Mouse (Mus musculus) midbrain, embryonic 15.5 days (tissue): Measurements from ENCODE around the gene Serpina1e. TPM values are rescaled to one million over a fixed set of nuclear protein-coding genes. Genes with fewer than 3 reads are reported as not detected.
"Not testable (repeated sequence)": the region's sequence is repeated elsewhere in the genome, so short reads cannot be mapped to it uniquely, and the experiment has no call there.

Source experiments
- ATAC-seq: fragments of 200-750 bp; cut with Nextera tagmentation; replicated peaks from 2 replicates; pipeline ENCODE4 v1.8.0; 2017; ENCODE audit warnings: moderate TSS enrichment
- H3K27ac ChIP-seq: fragments of 300-500 bp; sonication (generic); 2 replicates; pipeline ENCODE4 v1.5.1; 2015; ENCODE audit warnings: mild to moderate bottlenecking, inconsistent platforms
- H3K27me3 ChIP-seq: fragments of 300-500 bp; sonication (generic); replicated peaks from 2 replicates; pipeline ENCODE4 v1.6.1; 2015; ENCODE audit warnings: inconsistent platforms
- H3K36me3 ChIP-seq: fragments of 300-500 bp; sonication (generic); replicated peaks from 2 replicates; pipeline ENCODE4 v1.6.1; 2015; ENCODE audit warnings: inconsistent platforms
- H3K4me1 ChIP-seq: fragments of 300-500 bp; sonication (generic); 2 replicates; pipeline ENCODE4 v1.6.1; 2015; ENCODE audit warnings: inconsistent platforms
- H3K4me2 ChIP-seq: fragments of 300-500 bp; sonication (generic); 2 replicates; pipeline ENCODE4 v1.6.1; 2015; ENCODE audit warnings: inconsistent platforms, mild to moderate bottlenecking, moderate library complexity
- H3K4me3 ChIP-seq: fragments of 300-500 bp; sonication (generic); 2 replicates; pipeline ENCODE4 v1.5.1; 2015; ENCODE audit warnings: mild to moderate bottlenecking, inconsistent platforms
- H3K9ac ChIP-seq: fragments of 300-500 bp; sonication (generic); 2 replicates; pipeline ENCODE4 v1.6.1; 2015; ENCODE audit warnings: mild to moderate bottlenecking, inconsistent platforms
- H3K9me3 ChIP-seq: fragments of 300-500 bp; sonication (generic); 2 replicates; pipeline ENCODE4 v1.6.1; 2016; ENCODE audit warnings: inconsistent platforms
- WGBS: fragments of 180-500 bp; shearing (Covaris S2); methylation state at CpG from one replicate; pipeline ENCODE4 v1.1.7; 2015; ENCODE audit warnings: mixed read lengths; 5-methylcytosine and 5-hydroxymethylcytosine counted together
- polyA plus RNA-seq: library from polyadenylated mRNA; unstranded; fragments of >200 nt; fragmentation: Nextera tagmentation; extraction: Ambion mirVana; gene quantifications from 2 replicates; pipeline ENCODE4 v1.2.1, GENCODE M21; 2015

Gene Serpina1e
- polyA plus RNA-seq, 1 experiment from 2014 or later, result not detected

GRCm38 (mm10) chr12:103956555-103956954, 2.2 kb downstream of the Serpina1e start:
- not testable (repeated sequence) for H3K9ac ChIP-seq, H3K4me1 ChIP-seq, H3K27me3 ChIP-seq, ATAC-seq, H3K36me3 ChIP-seq, H3K9me3 ChIP-seq, H3K4me3 ChIP-seq, H3K4me2 ChIP-seq, H3K27ac ChIP-seq
- 84% methylated on average over 2 of the region's 2 CpGs for WGBS

DNA sequence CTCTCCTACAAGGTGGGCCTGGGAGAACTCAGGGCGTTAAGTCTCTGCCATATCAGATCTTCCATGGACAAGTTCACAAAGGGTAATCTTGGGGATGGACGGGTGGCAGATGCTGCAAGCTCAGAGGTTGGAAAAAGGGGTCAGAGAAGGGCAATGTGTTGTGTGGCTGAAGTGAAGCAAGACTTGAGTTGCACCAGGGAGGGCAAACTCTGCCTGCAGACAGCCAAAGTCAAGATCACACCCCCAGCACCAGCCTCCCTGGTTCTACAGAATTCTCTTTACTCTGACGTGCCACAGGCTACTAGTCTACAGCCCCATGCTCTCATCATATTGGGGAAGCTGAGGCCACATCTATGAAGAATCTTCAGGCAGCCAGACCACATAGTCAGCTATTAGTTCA, 5.8 kb downstream of the Serpina1e start:
- H3K4me2 ChIP-seq, H3K4me3 ChIP-seq, H3K27ac ChIP-seq, ATAC-seq, H3K36me3 ChIP-seq, H3K9ac ChIP-seq, H3K9me3 ChIP-seq, H3K27me3 ChIP-seq, H3K4me1 ChIP-seq: not testable (repeated sequence)
- 79% methylated on average over 3 of the region's 3 CpGs for WGBS

- H3K4me3 ChIP-seq, result no peak overlapping the region
- no peaks in the 10 kb centered on the region for H3K36me3 ChIP-seq
- no peak overlapping the region for H3K4me2 ChIP-seq
- ATAC-seq, result no peak
- no peaks in the 10 kb centered on the region for H3K27me3 ChIP-seq
- no peaks in the 10 kb centered on the region for H3K9me3 ChIP-seq
- WGBS, result 84% methylated on average over 4 of the region's 4 CpGs
- H3K9ac ChIP-seq, result no peak overlapping the region
- no peaks in the 10 kb centered on the region for H3K4me1 ChIP-seq
- H3K27ac ChIP-seq, result no peak overlapping the region
Measured at GRCm38 (mm10) chr12:103946243-103946642, 12.5 kb downstream of the Serpina1e start.

DNA sequence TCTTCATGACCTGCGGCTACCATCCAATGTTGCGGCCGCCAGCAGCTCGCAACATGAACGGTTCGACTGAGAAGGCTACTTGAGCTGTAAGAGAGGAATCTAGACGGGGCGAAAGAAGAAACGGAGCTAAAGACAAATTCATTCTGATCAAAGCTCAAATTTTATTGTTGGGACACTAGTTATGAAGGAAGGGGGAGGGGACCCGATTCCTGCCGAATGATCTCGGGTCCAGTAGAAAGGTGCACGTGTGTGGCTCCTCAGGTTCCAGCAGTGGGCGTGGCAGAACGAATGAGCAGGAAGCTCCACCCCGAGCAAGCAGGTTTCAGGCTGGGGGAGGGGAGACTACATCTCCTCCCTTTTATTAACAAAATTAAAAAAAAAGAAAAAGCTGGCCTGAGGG, 49.6 kb downstream of the Serpina1e start:
- not testable (repeated sequence) for H3K36me3 ChIP-seq, ATAC-seq, H3K4me2 ChIP-seq, H3K4me1 ChIP-seq, H3K27ac ChIP-seq, H3K9ac ChIP-seq, H3K4me3 ChIP-seq, H3K9me3 ChIP-seq, H3K27me3 ChIP-seq
- 97% methylated on average over 13 of the region's 16 CpGs for WGBS

DNA sequence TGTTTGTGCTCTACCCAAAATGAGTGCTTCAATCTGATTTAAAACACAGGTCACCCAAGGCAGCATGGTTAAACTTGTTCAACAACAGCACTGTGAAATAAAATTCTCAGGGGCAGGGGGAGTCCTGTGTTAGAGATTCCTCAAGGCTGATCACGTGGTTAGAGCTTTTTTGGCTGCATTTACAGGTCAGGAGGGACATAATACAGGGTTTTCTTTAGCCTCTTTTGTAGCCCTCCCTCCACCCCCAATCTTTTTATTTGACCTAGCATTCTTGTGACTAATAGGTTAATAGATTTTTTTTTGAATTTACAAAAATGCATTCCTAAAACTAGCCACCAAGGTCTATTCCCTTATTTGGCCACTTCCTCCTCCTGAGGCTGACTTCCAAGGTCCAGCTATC, 51.0 kb downstream of the Serpina1e start:
- not testable (repeated sequence) for H3K4me2 ChIP-seq, H3K4me1 ChIP-seq, H3K27me3 ChIP-seq, H3K36me3 ChIP-seq, H3K27ac ChIP-seq, H3K9me3 ChIP-seq, H3K9ac ChIP-seq, ATAC-seq, H3K4me3 ChIP-seq
- WGBS, result 44% methylated on average over 1 of the region's 1 CpGs

GRCm38 (mm10) chr12:103904837-103905340, 53.9 kb downstream of the Serpina1e start, which contains the start of gene Serpina1c:
TSS of gene Serpina1c (minus strand) at chr12:103904887.
- not testable (repeated sequence) for H3K27me3 ChIP-seq, H3K9ac ChIP-seq

DNA sequence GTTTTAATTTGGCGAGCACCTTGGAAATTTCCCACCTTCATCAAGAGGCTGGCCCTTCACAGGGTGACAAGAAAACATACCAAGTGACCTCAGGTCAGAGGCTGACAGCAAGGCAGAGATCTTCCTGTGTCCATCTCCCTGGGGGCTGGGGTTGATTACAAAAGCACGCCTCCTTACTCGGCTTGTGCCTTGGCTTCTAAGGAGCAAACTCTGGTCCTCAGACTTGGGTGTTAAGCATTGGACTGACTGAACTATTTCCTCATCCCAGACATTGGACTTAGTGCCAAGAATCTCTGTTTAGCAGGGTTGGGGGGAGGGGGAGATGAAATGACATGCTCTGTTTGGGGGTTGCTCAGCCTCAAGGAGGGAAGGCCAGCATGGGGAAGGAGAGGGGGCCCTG, 56.8 kb downstream of the Serpina1e start:
- not testable (repeated sequence) for H3K27ac ChIP-seq, ATAC-seq, H3K36me3 ChIP-seq, H3K9ac ChIP-seq, H3K4me1 ChIP-seq, H3K27me3 ChIP-seq, H3K9me3 ChIP-seq, H3K4me2 ChIP-seq, H3K4me3 ChIP-seq
- 89% methylated on average over 3 of the region's 3 CpGs for WGBS

More at GRCm38 (mm10) chr12:103904837-103905340, 53.9 kb downstream of the Serpina1e start, which contains the start of gene Serpina1c:
- not testable (repeated sequence) for H3K36me3 ChIP-seq, H3K27ac ChIP-seq, H3K9me3 ChIP-seq, H3K4me2 ChIP-seq, H3K4me3 ChIP-seq, H3K4me1 ChIP-seq, ATAC-seq
- 81% methylated on average over 4 of the region's 4 CpGs for WGBS

Other genes starting within 250 kb of the Serpina1e start
- gene Serpina1d, start 185.4 kb downstream of the Serpina1e start, polyA plus RNA-seq, result 0.22 TPM in 1 of 2 replicates, not detected in the other
- 4.0 TPM in 1 of 2 replicates, not detected in the other for gene Serpina1b, start 128.6 kb downstream of the Serpina1e start, polyA plus RNA-seq
- gene Serpina1a, start 95.4 kb downstream of the Serpina1e start, polyA plus RNA-seq, result 2.2 TPM in 1 of 2 replicates, not detected in the other
- gene Serpina1c, start 54.1 kb downstream of the Serpina1e start, polyA plus RNA-seq, result 1.2 TPM in 1 of 2 replicates, not detected in the other
- gene Serpina11, start 31.0 kb upstream of the Serpina1e start, polyA plus RNA-seq, result not detected in 2 replicates
- 0.05 TPM in 1 of 2 replicates, not detected in the other for gene Serpina9, start 54.8 kb upstream of the Serpina1e start, polyA plus RNA-seq
- gene Serpina12, start 85.5 kb upstream of the Serpina1e start, polyA plus RNA-seq, result not detected in 2 replicates
- gene Serpina5, start 142.1 kb upstream of the Serpina1e start, polyA plus RNA-seq, result not detected in 2 replicates
- not detected in 2 replicates for gene Serpina3a, start 153.7 kb upstream of the Serpina1e start, polyA plus RNA-seq
- gene Serpina3b, start 169.0 kb upstream of the Serpina1e start, polyA plus RNA-seq, result not detected in 2 replicates
- not detected in 2 replicates for gene Serpina3c, start 194.9 kb upstream of the Serpina1e start, polyA plus RNA-seq